Mouse (Mus musculus) lung, postnatal 0 days (tissue): ENCODE measurements around the gene Ggta1. TPM values are rescaled to one million over a fixed set of nuclear protein-coding genes. Genes with fewer than 3 reads are reported as not detected.
A peak's percentile ranks its signal among the peaks of the same experiment; 100 is the strongest.

Experiments used
- ATAC-seq: fragments of 200-750 bp; cut with Nextera tagmentation; 2 replicates; pipeline ENCODE4 v1.8.0; 2017; ENCODE audit warnings: moderate library complexity
- DNase-seq: peaks from one replicate; pipeline ENCODE4 v3.0.0-alpha.2; 2016; ENCODE audit warnings: low spot score
- H3K27ac ChIP-seq: fragments of 300-500 bp; sonication (generic); 2 replicates; pipeline ENCODE4 v1.5.1; 2014; ENCODE audit warnings: antibody characterized with exemption, mild to moderate bottlenecking, low read length, mixed read lengths
- H3K27me3 ChIP-seq: fragments of 300-500 bp; sonication (generic); replicated peaks from 2 replicates; pipeline ENCODE4 v1.6.1; 2014; ENCODE audit warnings: low read length, mixed read lengths; ENCODE audit not compliant: insufficient read depth
- H3K36me3 ChIP-seq: fragments of 300-500 bp; sonication (generic); 2 replicates; pipeline ENCODE4 v1.6.1; 2014; ENCODE audit warnings: low read length, mixed read lengths; ENCODE audit not compliant: insufficient read depth
- H3K4me1 ChIP-seq: fragments of 300-500 bp; sonication (generic); 2 replicates; pipeline ENCODE4 v1.6.1; 2014; ENCODE audit warnings: antibody characterized with exemption, low read depth, low read length, mixed read lengths; ENCODE audit not compliant: insufficient read depth
- H3K4me2 ChIP-seq: fragments of 300-500 bp; sonication (generic); replicated peaks from 2 replicates; pipeline ENCODE4 v1.6.1; 2014; ENCODE audit warnings: low read depth, mild to moderate bottlenecking, low read length, moderate library complexity, mixed read lengths
- H3K4me3 ChIP-seq: fragments of 300-500 bp; sonication (generic); 2 replicates; pipeline ENCODE4 v1.5.1; 2014; ENCODE audit warnings: low read depth, low read length
- H3K9ac ChIP-seq: fragments of 300-500 bp; sonication (generic); replicated peaks from 2 replicates; pipeline ENCODE4 v1.6.1; 2014; ENCODE audit warnings: low read depth, mild to moderate bottlenecking
- H3K9me3 ChIP-seq: fragments of 300-500 bp; sonication (generic); 2 replicates; pipeline ENCODE4 v1.6.1; 2016; ENCODE audit warnings: low read length, mixed read lengths
- CTCF ChIP-seq: IDR thresholded peaks from 2 replicates; pipeline ENCODE4 v1.5.1; 2016; ENCODE audit warnings: antibody characterized with exemption, mild to moderate bottlenecking
- EP300 ChIP-seq: IDR thresholded peaks from 2 replicates; pipeline ENCODE4 v1.6.1; 2016; ENCODE audit warnings: antibody characterized with exemption, mild to moderate bottlenecking, control low read depth
- WGBS: fragments of 180-500 bp; shearing (Covaris S2); extraction: QIAGEN DNeasy Blood & Tissue Kit; methylation state at CpG from one replicate; pipeline ENCODE4 v1.1.7; 2014; 5-methylcytosine and 5-hydroxymethylcytosine counted together
- polyA plus RNA-seq: library from polyadenylated mRNA; unstranded; fragments of >200 nt; fragmentation: Nextera tagmentation; extraction: Ambion mirVana; gene quantifications from 2 replicates; pipeline ENCODE4 v1.2.1, GENCODE M21; 2015

The Ggta1 gene
- polyA plus RNA-seq, 1 experiment from 2014 or later = 21.8 TPM

GRCm38 (mm10) chr2:35444764-35445262, 18.2 kb downstream of the Ggta1 start:
- H3K9me3 ChIP-seq = no peaks in the 10 kb centered on the region
- H3K27me3 ChIP-seq = no peaks in the 10 kb centered on the region
- H3K27ac ChIP-seq = peak overlapping the region; percentile 49
- H3K36me3 ChIP-seq = no peaks in the 10 kb centered on the region
- 44% methylated on average over 6 of the region's 6 CpGs for WGBS
- H3K9ac ChIP-seq = no peak overlapping the region; the same call in 1 of the 2 replicates
- peak overlapping the region; percentile 34 for H3K4me2 ChIP-seq
- ATAC-seq (no peak), DNase-seq (no peak)
- no peak overlapping the region for H3K4me3 ChIP-seq
- TF ChIP-seq CTCF (no peak), EP300 (no peak)
- H3K4me1 ChIP-seq = peaks cover 16% of the 10 kb centered on the region

GRCm38 (mm10) chr2:35443981-35444763, 18.9 kb downstream of the Ggta1 start:
- Histone ChIP-seq H3K4me1 (peaks cover 16% of the 10 kb centered on the region), H3K36me3 (no peaks in the 10 kb centered on the region), H3K4me3 (no peak overlapping the region), H3K9ac (no peak overlapping the region; the same call in 1 of the 2 replicates), H3K27ac (peak overlapping the region; percentile 49), H3K9me3 (no peaks in the 10 kb centered on the region), H3K4me2 (peak overlapping the region; percentile 34), H3K27me3 (no peaks in the 10 kb centered on the region)
- ATAC-seq (peak; percentile 46; the same call in 1 of the 2 replicates), DNase-seq (peak; percentile 46)
- WGBS = 42% methylated on average over 16 of the region's 16 CpGs
- TF ChIP-seq EP300 (no peak), CTCF (peak; percentile 28; the same call in 1 of the 2 replicates)

GRCm38 (mm10) chr2:35443325-35443724, 19.7 kb downstream of the Ggta1 start:
- no peaks in the 10 kb centered on the region for H3K27me3 ChIP-seq
- H3K36me3 ChIP-seq = no peaks in the 10 kb centered on the region
- no peak overlapping the region for H3K4me3 ChIP-seq
- no peak overlapping the region for H3K27ac ChIP-seq
- no peak for ATAC-seq
- H3K4me2 ChIP-seq = no peak overlapping the region
- DNase-seq = no peak
- 83% methylated on average over 5 of the region's 5 CpGs for WGBS
- H3K9me3 ChIP-seq = no peaks in the 10 kb centered on the region
- TF ChIP-seq EP300 = no peak
- H3K9ac ChIP-seq = no peak overlapping the region
- H3K4me1 ChIP-seq = peaks cover 16% of the 10 kb centered on the region

GRCm38 (mm10) chr2:35442079-35442478, 21.0 kb downstream of the Ggta1 start:
- Histone ChIP-seq H3K36me3 (no peaks in the 10 kb centered on the region), H3K4me1 (peaks cover 14% of the 10 kb centered on the region), H3K4me2 (no peak overlapping the region), H3K4me3 (no peak overlapping the region), H3K27ac (no peak overlapping the region), H3K9me3 (no peaks in the 10 kb centered on the region), H3K27me3 (no peaks in the 10 kb centered on the region), H3K9ac (no peak overlapping the region)
- no peak for TF ChIP-seq CTCF
- TF ChIP-seq EP300 = no peak
- 68% methylated on average over 6 of the region's 6 CpGs for WGBS
- DNase-seq (no peak), ATAC-seq (no peak)

- Histone ChIP-seq H3K27me3 (no peaks in the 10 kb centered on the region), H3K4me1 (peaks cover 14% of the 10 kb centered on the region), H3K27ac (no peak overlapping the region), H3K4me2 (no peak overlapping the region), H3K4me3 (no peak overlapping the region), H3K9ac (no peak overlapping the region), H3K9me3 (no peaks in the 10 kb centered on the region), H3K36me3 (no peaks in the 10 kb centered on the region)
- TF ChIP-seq EP300 (no peak), CTCF (no peak)
- WGBS = 61% methylated on average over 6 of the region's 6 CpGs
- DNase-seq (no peak), ATAC-seq (no peak)
These were observed 21.6 kb downstream of the Ggta1 start for GRCm38 (mm10) chr2:35441419-35441818.

- Histone ChIP-seq H3K27ac (no peak overlapping the region), H3K36me3 (no peaks in the 10 kb centered on the region), H3K4me3 (no peak overlapping the region), H3K4me1 (peaks cover 12% of the 10 kb centered on the region), H3K27me3 (no peaks in the 10 kb centered on the region), H3K4me2 (no peak overlapping the region), H3K9ac (no peak overlapping the region), H3K9me3 (no peaks in the 10 kb centered on the region)
- DNase-seq = no peak
- 92% methylated on average over 3 of the region's 3 CpGs for whole genome bisulfite sequencing
- ATAC-seq = no peak
- TF ChIP-seq EP300 (no peak), CTCF (no peak)
These were observed 22.6 kb downstream of the Ggta1 start for GRCm38 (mm10) chr2:35440480-35440879.
